ENCODE assay signal across 18 mouse cellular contexts in genomic region chr6:94060621-94061213, GRCm38 (mm10).
A peak's percentile ranks its signal among the peaks of the same experiment; 100 is the strongest.
DNase-seq lines count a peak whose midpoint lies in the region; ATAC-seq and TF ChIP-seq lines count a peak whose summit lies in the region.
"Had no signal": no experiment of that assay in that cellular context is flagged by ENCODE, and none has a peak within 500 bp of the region (broad histone marks: within the 10 kb centered on the region; RNA-seq: fewer than 3 reads in every experiment).

No protein-coding gene starts in this region.

- ATAC-seq in heart, embryonic 15.5 days (replicated peaks; ENCODE audit: insufficient number of reproducible peaks, insufficient read depth, low FRiP score, low read depth): no peak
- no peak for ATAC-seq in intestine, postnatal 0 days
- ATAC-seq: lung, postnatal 0 days; Patski had no signal

- no peak overlapping the region for H3K4me2 ChIP-seq in heart, embryonic 15.5 days
- no peak overlapping the region for H3K4me2 ChIP-seq in intestine, postnatal 0 days (replicated peaks; ENCODE audit: low read depth)
- H3K4me2 ChIP-seq: hindbrain, embryonic 14.5 days; liver, embryonic 13.5 days; neural tube, embryonic 12.5 days had no signal

- DNase-seq in adrenal gland, postnatal 10 days: peak; percentile 38
- DNase-seq in adrenal gland, postnatal 14 days: no peak
- no peak for DNase-seq in heart, adult 18-20 months
- DNase-seq in embryonic facial prominence, embryonic 10.5 days (ENCODE audit: low spot score): no peak
- DNase-seq in lung, adult 2 months: no peak
- no peak for DNase-seq in left cerebral cortex, adult 9 months (ENCODE audit: low spot score in 2 of 2)
- DNase-seq: cerebellum, adult 9-11 months; liver, embryonic 13.5 days; right cerebral cortex, postnatal 25 days; thymus, adult 18-20 months had no signal

- no peak overlapping the region for H3K4me3 ChIP-seq in heart, embryonic 15.5 days
- no peak overlapping the region for H3K4me3 ChIP-seq in embryonic facial prominence, embryonic 10.5 days
- no peak overlapping the region for H3K4me3 ChIP-seq in intestine, postnatal 0 days (ENCODE audit: low read depth, low read length)
- no peak overlapping the region for H3K4me3 ChIP-seq in lung, adult 2 months (replicated peaks; ENCODE audit: extremely low read depth, low read depth, low read length)
- H3K4me3 ChIP-seq: liver, embryonic 13.5 days; megakaryocyte, embryonic 14.5 days; neural tube, embryonic 12.5 days had no signal

- TF ChIP-seq POLR2A in lung, adult 2 months (IDR thresholded peaks at IDR 0.05; ENCODE audit: borderline replicate concordance, extremely low read depth, low read depth, low read length): no peak

- peaks cover 32% of the 10 kb centered on the region for H3K4me1 ChIP-seq in heart, embryonic 15.5 days (replicated peaks)
- H3K4me1 ChIP-seq in embryonic facial prominence, embryonic 10.5 days: peaks cover 60% of the 10 kb centered on the region
- H3K4me1 ChIP-seq in intestine, postnatal 0 days (replicated peaks; ENCODE audit: control insufficient read depth, insufficient read depth, low read length): peaks cover 13% of the 10 kb centered on the region
- H3K4me1 ChIP-seq in lung, adult 2 months (ENCODE audit: control insufficient read depth, insufficient read depth, low read length): peaks cover 6% of the 10 kb centered on the region
- H3K4me1 ChIP-seq: megakaryocyte, embryonic 14.5 days had no signal

- no peak for TF ChIP-seq CTCF in intestine, postnatal 0 days (IDR thresholded peaks at IDR 0.05; ENCODE audit: low read depth)
- no peak for TF ChIP-seq CTCF in lung, adult 2 months (IDR thresholded peaks at IDR 0.05; ENCODE audit: insufficient read depth, low read length)

- H3K27me3 ChIP-seq in heart, embryonic 15.5 days: no peaks in the 10 kb centered on the region
- H3K27me3 ChIP-seq in embryonic facial prominence, embryonic 10.5 days (replicated peaks; ENCODE audit: low read depth, poor library complexity, severe bottlenecking): no peaks in the 10 kb centered on the region
- H3K27me3 ChIP-seq in intestine, postnatal 0 days (replicated peaks; ENCODE audit: control insufficient read depth, insufficient read depth, low read length): no peaks in the 10 kb centered on the region
- H3K27me3 ChIP-seq: liver, embryonic 13.5 days; megakaryocyte, embryonic 14.5 days; neural tube, embryonic 12.5 days; Patski had no signal

- peak overlapping the region; percentile 32; the same call in 1 of the 2 replicates for H3K27ac ChIP-seq in heart, embryonic 15.5 days
- H3K27ac ChIP-seq in embryonic facial prominence, embryonic 10.5 days (replicated peaks): 0 out of 2 replicates have a peak overlapping the region, but pooled peaks have one; percentile 71
- H3K27ac ChIP-seq in intestine, postnatal 0 days (ENCODE audit: low read depth, low read length): 0 out of 2 replicates have a peak overlapping the region, but pooled peaks have one; percentile 28
- H3K27ac ChIP-seq: kidney, postnatal 0 days; liver, embryonic 13.5 days; neural tube, embryonic 12.5 days had no signal

- 79% methylated on average over 7 of the region's 7 CpGs for WGBS in heart, embryonic 15.5 days
- WGBS in embryonic facial prominence, embryonic 10.5 days: 90% methylated on average over 7 of the region's 7 CpGs
- 37% methylated on average over 7 of the region's 7 CpGs for WGBS in intestine, postnatal 0 days
- 68% methylated on average over 7 of the region's 7 CpGs for WGBS in lung, adult 2 months

- no peaks in the 10 kb centered on the region for H3K9me3 ChIP-seq in heart, embryonic 15.5 days (replicated peaks)
- H3K9me3 ChIP-seq in embryonic facial prominence, embryonic 10.5 days: no peaks in the 10 kb centered on the region
- no peaks in the 10 kb centered on the region for H3K9me3 ChIP-seq in intestine, postnatal 0 days (ENCODE audit: control insufficient read depth)
- H3K9me3 ChIP-seq: liver, embryonic 13.5 days; megakaryocyte, embryonic 14.5 days; neural tube, embryonic 12.5 days had no signal

- H3K36me3 ChIP-seq in heart, embryonic 15.5 days: no peaks in the 10 kb centered on the region
- H3K36me3 ChIP-seq in embryonic facial prominence, embryonic 10.5 days (replicated peaks): no peaks in the 10 kb centered on the region
- no peaks in the 10 kb centered on the region for H3K36me3 ChIP-seq in intestine, postnatal 0 days (ENCODE audit: control insufficient read depth, insufficient read depth)
- H3K36me3 ChIP-seq: liver, embryonic 13.5 days; neural tube, embryonic 12.5 days had no signal

- no peak overlapping the region for H3K9ac ChIP-seq in heart, embryonic 15.5 days
- no peak overlapping the region for H3K9ac ChIP-seq in intestine, postnatal 0 days (ENCODE audit: low read depth, low read length)
- H3K9ac ChIP-seq: hindbrain, embryonic 14.5 days; liver, embryonic 13.5 days; neural tube, embryonic 12.5 days had no signal
